Mouse (Mus musculus) liver, embryonic 12.5 days (tissue): Measurements from ENCODE around the gene Hsd17b1. TPM values are rescaled to one million over a fixed set of nuclear protein-coding genes. Genes with fewer than 3 reads are reported as not detected.
"Not testable (repeated sequence)": the region's sequence is repeated elsewhere in the genome, so short reads cannot be mapped to it uniquely, and the experiment has no call there.

Experiments
- ATAC-seq: fragments of 200-750 bp; cut with Nextera tagmentation; 2 replicates; pipeline ENCODE4 v1.8.0; 2017; ENCODE audit warnings: moderate number of reproducible peaks, mild to moderate bottlenecking, moderate library complexity
- H3K27ac ChIP-seq: fragments of 300-500 bp; sonication (generic); 2 replicates; pipeline ENCODE4 v1.5.1; 2016; ENCODE audit warnings: mild to moderate bottlenecking
- H3K27me3 ChIP-seq: fragments of 300-500 bp; sonication (generic); replicated peaks from 2 replicates; pipeline ENCODE4 v1.6.1; 2016; ENCODE audit warnings: mild to moderate bottlenecking, moderate library complexity
- H3K36me3 ChIP-seq: fragments of 300-500 bp; sonication (generic); 2 replicates; pipeline ENCODE4 v1.6.1; 2016; ENCODE audit warnings: mild to moderate bottlenecking, moderate library complexity
- H3K4me1 ChIP-seq: fragments of 300-500 bp; sonication (generic); 2 replicates; pipeline ENCODE4 v1.6.1; 2016
- H3K4me2 ChIP-seq: fragments of 300-500 bp; sonication (generic); 2 replicates; pipeline ENCODE4 v1.6.1; 2016; ENCODE audit warnings: mild to moderate bottlenecking, moderate library complexity
- H3K4me3 ChIP-seq: fragments of 300-500 bp; sonication (generic); 2 replicates; pipeline ENCODE4 v1.5.1; 2016; ENCODE audit warnings: mild to moderate bottlenecking, moderate library complexity
- H3K9ac ChIP-seq: fragments of 300-500 bp; sonication (generic); 2 replicates; pipeline ENCODE4 v1.6.1; 2016; ENCODE audit warnings: mild to moderate bottlenecking, moderate library complexity
- H3K9me3 ChIP-seq: fragments of 300-500 bp; sonication (generic); replicated peaks from 2 replicates; pipeline ENCODE4 v1.6.1; 2016; ENCODE audit warnings: mild to moderate bottlenecking, moderate library complexity
- WGBS: fragments of 180-500 bp; shearing (Covaris S2); methylation state at CpG from one replicate; pipeline ENCODE4 v1.1.7; 2016; ENCODE audit not compliant: insufficient replicate concordance; 5-methylcytosine and 5-hydroxymethylcytosine counted together
- microRNA-seq: library from miRNA; unstranded; fragments of <30 nt; microRNA quantifications from one replicate; pipeline ENCODE4, GENCODE M21; 2017
- polyA plus RNA-seq: library from polyadenylated mRNA; unstranded; fragments of >200 nt; fragmentation: Nextera tagmentation; extraction: Ambion mirVana; gene quantifications from 2 replicates; pipeline ENCODE4 v1.2.1, GENCODE M21; 2016

Hsd17b1 gene
- polyA plus RNA-seq, 1 experiment from 2014 or later: 0.08 TPM

DNA sequence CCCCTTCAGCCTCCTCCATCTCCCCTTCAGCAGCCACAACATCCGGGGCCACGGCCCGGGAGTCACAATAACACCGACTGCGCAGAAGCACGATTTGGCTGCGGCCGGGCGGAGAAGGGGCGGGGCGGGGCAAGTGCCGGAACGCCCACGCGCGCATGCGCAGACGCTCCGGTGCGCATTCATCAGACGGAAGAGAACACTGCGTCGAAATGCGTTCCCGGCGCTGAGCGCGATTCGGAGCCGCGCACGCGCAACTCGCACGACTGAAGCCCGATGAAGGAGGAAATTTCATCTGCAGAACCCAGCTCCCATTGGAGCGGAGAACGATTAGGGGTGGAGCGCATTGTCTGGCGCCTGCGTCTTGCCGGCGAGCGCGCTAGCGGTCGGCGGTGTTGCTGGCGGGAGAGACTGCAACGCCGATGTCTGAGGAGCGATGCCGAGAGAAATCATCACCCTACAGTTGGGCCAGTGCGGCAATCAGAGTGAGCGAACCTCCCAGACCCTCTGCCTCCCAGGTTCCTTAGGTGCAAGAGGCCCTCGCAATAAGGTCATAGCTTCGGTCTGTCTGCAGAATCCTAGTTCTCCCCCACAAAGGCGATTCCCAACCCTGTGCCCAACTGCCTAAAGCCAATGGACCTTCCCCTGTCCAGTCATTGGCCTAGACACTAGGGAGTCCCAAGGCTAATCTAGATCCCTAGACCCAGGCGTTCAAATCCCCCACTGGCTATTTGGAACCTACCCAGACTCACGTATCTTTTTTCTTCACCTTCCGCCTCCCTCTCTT, 41.7 kb downstream of the Hsd17b1 start, which contains the start of the genes Retreg3 and Tubg1:
Gene Retreg3 (minus strand): TSS at position 133 of the 784 bp plus-strand sequence.
Gene Tubg1 (plus strand): TSS at position 178 of the 784 bp plus-strand sequence.
- Histone ChIP-seq H3K27me3 (no peaks in the 10 kb centered on the region), H3K9me3 (no peaks in the 10 kb centered on the region), H3K4me3 (peak within 1 kb of the TSS; percentile 83), H3K4me1 (peaks cover 48% of the 10 kb centered on the region), H3K4me2 (peak within 1 kb of the TSS; percentile 96), H3K27ac (peak within 1 kb of the TSS; percentile 94), H3K9ac (peak within 1 kb of the TSS; percentile 92), H3K36me3 (peaks cover 52% of the 10 kb centered on the region)
- WGBS: under 1% methylated on average over 61 of the region's 61 CpGs
- ATAC-seq: peak; percentile 93

DNA sequence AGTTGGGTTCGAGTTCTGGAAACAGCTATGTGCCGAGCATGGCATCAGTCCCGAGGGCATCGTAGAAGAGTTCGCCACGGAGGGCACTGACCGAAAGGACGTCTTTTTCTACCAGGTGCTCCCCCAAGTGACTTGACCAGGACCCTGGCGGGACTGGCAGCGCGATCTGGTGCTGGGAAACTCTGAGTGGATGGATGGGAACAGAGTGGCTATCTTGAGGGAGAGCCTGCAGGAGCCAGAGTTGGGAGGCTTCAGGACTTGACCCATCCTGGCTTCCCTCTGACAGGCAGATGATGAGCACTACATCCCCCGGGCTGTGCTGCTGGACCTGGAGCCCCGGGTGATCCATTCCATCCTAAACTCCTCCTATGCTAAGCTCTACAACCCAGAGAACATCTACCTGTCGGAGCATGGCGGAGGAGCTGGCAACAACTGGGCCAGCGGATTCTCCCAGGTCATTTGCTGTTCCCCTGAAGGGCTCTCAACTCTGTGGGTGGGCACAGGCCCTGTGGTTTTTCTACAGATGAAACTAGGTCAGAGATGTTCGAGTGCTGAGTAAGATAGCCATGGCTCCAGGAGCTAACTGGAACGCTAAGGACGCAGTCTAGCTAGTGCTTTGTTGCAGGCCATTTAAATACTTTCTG, 42.5 kb downstream of the Hsd17b1 start:
- Histone ChIP-seq H3K36me3 (peaks cover 52% of the 10 kb centered on the region), H3K9me3 (no peaks in the 10 kb centered on the region), H3K27ac (peak overlapping the region; percentile 94), H3K4me3 (peak overlapping the region; percentile 83), H3K27me3 (no peaks in the 10 kb centered on the region), H3K4me2 (peak overlapping the region; percentile 96), H3K9ac (peak overlapping the region; percentile 92), H3K4me1 (peaks cover 42% of the 10 kb centered on the region)
- 23% methylated on average over 19 of the region's 19 CpGs for WGBS
- no peak for ATAC-seq

DNA sequence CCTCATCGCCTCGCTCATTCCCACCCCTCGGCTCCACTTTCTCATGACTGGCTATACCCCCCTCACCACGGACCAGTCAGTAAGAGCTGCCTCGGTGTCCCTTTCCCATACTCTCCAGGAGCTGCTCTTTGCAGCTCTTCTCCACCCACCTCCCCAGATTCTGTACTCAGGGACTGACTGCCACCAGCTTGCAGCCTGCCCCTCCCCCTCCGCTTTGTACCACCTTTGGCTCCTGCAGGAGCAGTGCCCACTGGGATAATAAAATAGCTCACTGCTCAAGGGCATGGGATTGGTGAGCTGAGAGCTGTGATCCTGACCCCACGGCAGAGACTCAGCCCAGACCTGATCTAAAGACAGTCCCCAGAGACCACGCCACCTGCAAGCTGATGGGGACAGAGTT, 46.3 kb downstream of the Hsd17b1 start:
- ATAC-seq, H3K27me3 ChIP-seq, H3K27ac ChIP-seq, H3K4me3 ChIP-seq, H3K9me3 ChIP-seq, H3K9ac ChIP-seq, H3K4me2 ChIP-seq: not testable (repeated sequence)
- peaks cover 15% of the 10 kb centered on the region for H3K4me1 ChIP-seq
- WGBS: 83% methylated on average over 8 of the region's 8 CpGs
- H3K36me3 ChIP-seq: peaks cover 54% of the 10 kb centered on the region

DNA sequence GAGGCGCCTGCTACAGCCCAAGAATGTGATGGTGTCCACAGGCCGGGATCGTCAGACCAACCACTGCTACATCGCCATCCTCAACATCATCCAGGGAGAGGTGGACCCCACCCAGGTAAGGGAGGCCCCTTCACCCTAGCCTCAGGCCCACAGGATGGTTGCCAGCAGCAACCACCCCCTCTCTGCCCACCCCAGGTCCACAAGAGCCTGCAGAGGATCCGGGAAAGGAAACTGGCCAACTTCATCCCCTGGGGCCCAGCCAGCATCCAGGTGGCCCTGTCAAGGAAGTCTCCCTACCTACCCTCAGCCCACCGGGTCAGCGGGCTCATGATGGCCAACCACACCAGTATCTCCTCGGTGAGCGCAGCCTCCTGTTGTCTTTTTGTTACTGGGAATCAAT, 46.8 kb downstream of the Hsd17b1 start:
- 82% methylated on average over 9 of the region's 9 CpGs for WGBS

DNA sequence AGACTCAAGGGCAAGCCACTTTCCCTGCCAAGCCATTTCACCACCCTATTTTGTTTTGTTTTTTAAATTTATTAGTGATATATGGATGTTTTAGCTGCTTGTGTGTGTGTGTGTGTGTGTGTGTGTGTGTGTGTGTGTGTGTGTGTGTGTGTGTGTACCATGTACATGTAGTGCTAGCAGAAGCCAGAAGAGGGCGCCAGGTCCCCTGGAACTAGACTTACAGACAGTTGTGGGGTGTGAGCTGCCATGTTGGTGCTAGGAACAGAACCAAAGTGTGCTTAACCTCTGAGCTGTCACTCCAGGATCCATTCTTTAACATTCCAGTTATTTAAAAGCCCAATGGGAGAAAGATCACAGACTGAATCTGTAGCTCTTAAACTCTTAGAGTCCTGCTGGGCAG, 48.9 kb downstream of the Hsd17b1 start:
- 67% methylated on average over 1 of the region's 1 CpGs for WGBS
- H3K27me3 ChIP-seq: peaks cover 7% of the 10 kb centered on the region; the same call in 1 of the 2 replicates
- no peak for ATAC-seq

More for the DNA sequence above, 46.8 kb downstream of the Hsd17b1 start:
- not testable (repeated sequence) for H3K27ac ChIP-seq, H3K4me2 ChIP-seq, H3K9ac ChIP-seq, ATAC-seq, H3K4me3 ChIP-seq, H3K9me3 ChIP-seq, H3K27me3 ChIP-seq
- Histone ChIP-seq H3K36me3 (peaks cover 54% of the 10 kb centered on the region), H3K4me1 (peaks cover 17% of the 10 kb centered on the region)

DNA sequence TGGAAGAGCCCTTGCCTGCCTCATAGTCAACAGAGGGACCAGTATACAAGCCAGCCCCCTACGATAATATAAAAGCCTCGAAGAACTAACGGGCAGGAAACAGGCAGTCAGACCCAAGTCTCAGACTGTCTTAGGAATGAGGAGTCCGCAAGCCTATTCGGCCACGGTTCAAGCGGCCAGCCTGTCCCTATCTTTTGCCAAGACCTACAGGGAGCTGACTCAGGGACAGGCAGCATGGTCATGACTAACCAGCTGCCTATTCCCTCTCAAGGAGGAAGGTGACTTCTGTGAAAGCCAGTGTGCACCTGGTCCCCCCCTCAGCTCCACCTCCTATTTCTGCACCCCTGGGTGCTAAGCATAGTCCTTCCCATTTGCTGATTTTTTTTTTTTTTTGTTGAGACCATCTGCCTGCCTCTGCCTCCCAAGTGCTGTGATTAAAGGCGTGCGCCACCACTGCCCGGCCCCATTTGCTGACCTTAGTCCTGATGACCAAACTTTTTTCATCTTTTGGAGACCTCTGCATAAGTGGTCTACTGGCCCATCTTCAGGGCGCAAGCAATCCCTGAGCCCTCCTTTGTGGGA, 50.9 kb downstream of the Hsd17b1 start:
- Histone ChIP-seq H3K9me3 (0 out of 2 replicates have a peak, but pooled peaks cover 5% of the 10 kb centered on the region), H3K4me1 (peaks cover 18% of the 10 kb centered on the region), H3K36me3 (peaks cover 31% of the 10 kb centered on the region), H3K9ac (no peak overlapping the region), H3K4me3 (no peak overlapping the region), H3K27ac (no peak overlapping the region), H3K4me2 (no peak overlapping the region), H3K27me3 (peaks cover 7% of the 10 kb centered on the region; the same call in 1 of the 2 replicates)
- 74% methylated on average over 11 of the region's 11 CpGs for WGBS
- ATAC-seq: no peak

More for the DNA sequence above, 48.9 kb downstream of the Hsd17b1 start:
- H3K9me3 ChIP-seq: 0 out of 2 replicates have a peak, but pooled peaks cover 5% of the 10 kb centered on the region
- no peak overlapping the region for H3K27ac ChIP-seq
- H3K4me2 ChIP-seq: no peak overlapping the region
- no peak overlapping the region for H3K9ac ChIP-seq
- H3K4me3 ChIP-seq: no peak overlapping the region
- peaks cover 51% of the 10 kb centered on the region for H3K36me3 ChIP-seq
- H3K4me1 ChIP-seq: peaks cover 18% of the 10 kb centered on the region

Small RNAs within 50 kb of the gene (microRNA-seq; reads per million reads assigned to microRNA genes)
- 3.2 reads per million for gene Mir6928

Other genes with a start within 250 kb of the Hsd17b1 start
- gene Stat5b, start 227.7 kb upstream of the Hsd17b1 start, polyA plus RNA-seq: 31.6 and 33.7 TPM in 2 replicates
- gene Stat5a, start 219.1 kb upstream of the Hsd17b1 start, polyA plus RNA-seq: 16.0 and 17.7 TPM in 2 replicates
- gene Stat3, start 138.9 kb upstream of the Hsd17b1 start, polyA plus RNA-seq: 37.3 and 40.1 TPM in 2 replicates
- 28.9 and 30.0 TPM in 2 replicates for gene Cavin1, start 107.5 kb upstream of the Hsd17b1 start, polyA plus RNA-seq
- 56.5 and 57.6 TPM in 2 replicates for gene Atp6v0a1, start 69.0 kb upstream of the Hsd17b1 start, polyA plus RNA-seq
- 6.3 and 7.0 TPM in 2 replicates for gene Naglu, start 8.4 kb upstream of the Hsd17b1 start, polyA plus RNA-seq
- 26.4 and 28.5 TPM in 2 replicates for gene Coasy, start 4.2 kb downstream of the Hsd17b1 start, polyA plus RNA-seq
- 34.9 and 35.7 TPM in 2 replicates for gene Mlx, start 8.9 kb downstream of the Hsd17b1 start, polyA plus RNA-seq
- 28.2 and 28.3 TPM in 2 replicates for gene Psmc3ip, start 17.0 kb downstream of the Hsd17b1 start, polyA plus RNA-seq
- 12.7 and 13.0 TPM in 2 replicates for gene Retreg3, start 41.5 kb downstream of the Hsd17b1 start, polyA plus RNA-seq
- 55.2 and 59.6 TPM in 2 replicates for gene Tubg1, start 41.5 kb downstream of the Hsd17b1 start, polyA plus RNA-seq
- gene Tubg2, start 77.5 kb downstream of the Hsd17b1 start, polyA plus RNA-seq: 0.57 and 0.62 TPM in 2 replicates
- gene Cntnap1, start 92.1 kb downstream of the Hsd17b1 start, polyA plus RNA-seq: 0.17 and 0.26 TPM in 2 replicates
- gene Plekhh3, start 92.9 kb downstream of the Hsd17b1 start, polyA plus RNA-seq: 2.7 and 2.8 TPM in 2 replicates
- 0.07 TPM in 1 of 2 replicates, not detected in the other for gene Ccr10, start 97.0 kb downstream of the Hsd17b1 start, polyA plus RNA-seq
- 9.8 and 10.3 TPM in 2 replicates for gene Ezh1, start 148.1 kb downstream of the Hsd17b1 start, polyA plus RNA-seq
- gene Ramp2, start 167.6 kb downstream of the Hsd17b1 start, polyA plus RNA-seq: 32.6 and 33.5 TPM in 2 replicates
- 106 TPM in 2 replicates for gene Vps25, start 175.3 kb downstream of the Hsd17b1 start, polyA plus RNA-seq
- gene Wnk4, start 182.2 kb downstream of the Hsd17b1 start, polyA plus RNA-seq: 11.3 and 12.3 TPM in 2 replicates
- 0.74 and 1.3 TPM in 2 replicates for gene Cntd1, start 200.6 kb downstream of the Hsd17b1 start, polyA plus RNA-seq
- gene Coa3, start 200.7 kb downstream of the Hsd17b1 start, polyA plus RNA-seq: 144 and 150 TPM in 2 replicates
- gene Becn1, start 223.9 kb downstream of the Hsd17b1 start, polyA plus RNA-seq: 115 and 119 TPM in 2 replicates
- 263 and 273 TPM in 2 replicates for gene Psme3, start 237.8 kb downstream of the Hsd17b1 start, polyA plus RNA-seq
- 2.2 TPM in 2 replicates for gene Aoc2, start 246.7 kb downstream of the Hsd17b1 start, polyA plus RNA-seq